Mouse (Mus musculus): ENCODE measurements around the gene Srcin1. TPM values are rescaled to one million over a fixed set of nuclear protein-coding genes. Genes with fewer than 3 reads are reported as not detected.
A peak's percentile ranks its signal among the peaks of the same experiment; 100 is the strongest.

Srcin1 gene
- total RNA-seq (2017), result 0.12 TPM in 1 of 2 replicates, not detected in the other

GRCm38 (mm10) chr11:97576136-97576906 lies at the start of gene Srcin1:
Gene Srcin1, minus strand, starts transcription at chr11:97576186.
- ATAC-seq (ENCODE audit: extremely low read depth, insufficient number of reproducible peaks, low FRiP score, poor library complexity, severe bottlenecking), result no peak

- no peak for ATAC-seq (ENCODE audit: extremely low read depth, insufficient number of reproducible peaks, low FRiP score, poor library complexity, severe bottlenecking)
These were observed 49.6 kb upstream of the Srcin1 start for GRCm38 (mm10) chr11:97625551-97625950.

GRCm38 (mm10) chr11:97623166-97623565 lies 47.2 kb upstream of the Srcin1 start:
- ATAC-seq (ENCODE audit: extremely low read depth, insufficient number of reproducible peaks, low FRiP score, poor library complexity, severe bottlenecking), result no peak

GRCm38 (mm10) chr11:97622440-97622839 lies 46.5 kb upstream of the Srcin1 start:
- peak; percentile 76; the same call in 1 of the 2 replicates for ATAC-seq (ENCODE audit: extremely low read depth, insufficient number of reproducible peaks, low FRiP score, poor library complexity, severe bottlenecking)

- no peak for ATAC-seq (ENCODE audit: extremely low read depth, insufficient number of reproducible peaks, low FRiP score, poor library complexity, severe bottlenecking)
These were observed 43.4 kb upstream of the Srcin1 start for GRCm38 (mm10) chr11:97619391-97619795.

GRCm38 (mm10) chr11:97618368-97618767 lies 42.4 kb upstream of the Srcin1 start:
- no peak for ATAC-seq (ENCODE audit: extremely low read depth, insufficient number of reproducible peaks, low FRiP score, poor library complexity, severe bottlenecking)

GRCm38 (mm10) chr11:97615276-97615675 lies 39.3 kb upstream of the Srcin1 start:
- ATAC-seq (ENCODE audit: extremely low read depth, insufficient number of reproducible peaks, low FRiP score, poor library complexity, severe bottlenecking), result no peak

- ATAC-seq (ENCODE audit: extremely low read depth, insufficient number of reproducible peaks, low FRiP score, poor library complexity, severe bottlenecking), result no peak
These were observed 35.1 kb upstream of the Srcin1 start for GRCm38 (mm10) chr11:97611076-97611475.

- no peak for ATAC-seq (ENCODE audit: extremely low read depth, insufficient number of reproducible peaks, low FRiP score, poor library complexity, severe bottlenecking)
These were observed 33.8 kb upstream of the Srcin1 start for GRCm38 (mm10) chr11:97609743-97610142.

- ATAC-seq (ENCODE audit: extremely low read depth, insufficient number of reproducible peaks, low FRiP score, poor library complexity, severe bottlenecking), result no peak
These were observed 32.9 kb upstream of the Srcin1 start for GRCm38 (mm10) chr11:97608933-97609332.

GRCm38 (mm10) chr11:97607056-97607725 lies 31.2 kb upstream of the Srcin1 start:
- ATAC-seq (ENCODE audit: extremely low read depth, insufficient number of reproducible peaks, low FRiP score, poor library complexity, severe bottlenecking), result no peak

- ATAC-seq (ENCODE audit: extremely low read depth, insufficient number of reproducible peaks, low FRiP score, poor library complexity, severe bottlenecking), result no peak
These were observed 27.9 kb upstream of the Srcin1 start for GRCm38 (mm10) chr11:97603891-97604290.

- ATAC-seq (ENCODE audit: extremely low read depth, insufficient number of reproducible peaks, low FRiP score, poor library complexity, severe bottlenecking), result no peak
These were observed 26.2 kb upstream of the Srcin1 start for GRCm38 (mm10) chr11:97602223-97602622.

- ATAC-seq (ENCODE audit: extremely low read depth, insufficient number of reproducible peaks, low FRiP score, poor library complexity, severe bottlenecking), result no peak
These were observed 23.1 kb upstream of the Srcin1 start for GRCm38 (mm10) chr11:97599104-97599503.

- no peak for ATAC-seq (ENCODE audit: extremely low read depth, insufficient number of reproducible peaks, low FRiP score, poor library complexity, severe bottlenecking)
These were observed 22.1 kb upstream of the Srcin1 start for GRCm38 (mm10) chr11:97597945-97598691.

GRCm38 (mm10) chr11:97594136-97594535 lies 18.1 kb upstream of the Srcin1 start:
- no peak for ATAC-seq (ENCODE audit: extremely low read depth, insufficient number of reproducible peaks, low FRiP score, poor library complexity, severe bottlenecking)

- no peak for ATAC-seq (ENCODE audit: extremely low read depth, insufficient number of reproducible peaks, low FRiP score, poor library complexity, severe bottlenecking)
These were observed 15.9 kb upstream of the Srcin1 start for GRCm38 (mm10) chr11:97591910-97592309.

GRCm38 (mm10) chr11:97590227-97590960 lies 14.4 kb upstream of the Srcin1 start:
- ATAC-seq (ENCODE audit: extremely low read depth, insufficient number of reproducible peaks, low FRiP score, poor library complexity, severe bottlenecking), result no peak

GRCm38 (mm10) chr11:97589216-97589615 lies 13.2 kb upstream of the Srcin1 start:
- ATAC-seq (ENCODE audit: extremely low read depth, insufficient number of reproducible peaks, low FRiP score, poor library complexity, severe bottlenecking), result no peak

Measured in neutrophil, adult 5-6 weeks (primary cell).